Mouse (Mus musculus) embryonic stem cell, embryonic (primary cell): ENCODE results near the gene Klhl29.
"Not testable (repeated sequence)": the region's sequence is repeated elsewhere in the genome, so short reads cannot be mapped to it uniquely, and the experiment has no call there.

Experiments used
- CTCF ChIA-PET, 4 experiments: fragments of 300-600 bp in 2 of 4; fragments of 350-600 bp in 2 of 4; sonication (Branson Sonifier 250); formaldehyde crosslinking; loops; one replicate each; lab custom pipeline; 2022; ENCODE audit warnings: inconsistent platforms in 2 of 4; lab: Charles Lee
- POLR2A ChIA-PET, 4 experiments: fragments of 300-600 bp in 2 of 4; fragments of 350-600 bp in 2 of 4; sonication (Branson Sonifier 250); formaldehyde crosslinking; loops; one replicate each; lab custom pipeline; 2022; ENCODE audit warnings: antibody characterized with exemption in 4 of 4, inconsistent platforms in 1 of 4; lab: Charles Lee

Klhl29 gene

DNA sequence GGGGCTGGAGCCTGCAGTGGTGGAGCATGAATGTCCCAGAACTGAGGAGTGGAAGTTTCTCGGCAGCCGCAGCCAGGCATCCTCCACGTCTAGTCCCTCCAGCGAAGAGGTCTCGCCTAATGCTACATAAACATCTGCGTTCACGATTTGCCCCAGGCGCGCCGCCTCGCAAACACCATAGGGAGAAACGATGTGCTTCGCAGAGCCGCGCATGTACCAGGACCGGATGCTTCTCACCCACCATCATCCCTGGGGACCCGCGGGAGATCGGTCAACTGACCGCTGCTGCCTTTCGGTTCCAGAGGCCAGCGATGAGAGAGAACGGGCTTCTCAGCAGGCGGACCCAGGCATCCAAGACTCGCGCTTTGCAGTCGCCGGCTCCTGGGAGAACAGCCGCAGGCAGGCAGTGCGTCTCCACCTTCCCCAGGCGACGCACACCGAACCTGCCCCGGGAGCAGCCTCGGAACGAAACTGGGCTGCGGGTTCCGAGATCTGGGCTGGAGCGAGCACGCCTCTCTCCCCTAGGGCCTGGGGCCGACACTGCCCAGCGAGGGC is 1.8 kb downstream of the Klhl29 start:
- POLR2A ChIA-PET = interaction anchor here in 2 of 4 experiments (0.7 to 1.4 kb wide), 3 partner anchors 74 to 556 kb away, joined by 3 to 7 read pairs (median 6); partner anchors contain the start of gene Sf3b6 (in 1 of the 2)
- CTCF ChIA-PET = interaction anchor here in 2 of 4 experiments (1.1 to 1.2 kb wide), 2 partner anchors 231 kb away, joined by 4 read pairs; no protein-coding TSS in a partner anchor

- POLR2A ChIA-PET = no interaction called here
- CTCF ChIA-PET = no interaction called here
Observed at GRCm38 (mm10) chr12:5369396-5369795, 6.1 kb downstream of the Klhl29 start.

- ChIA-PET CTCF (interaction anchor here in 1 of 4 experiments (0.6 kb wide), 1 partner anchor 1343 kb away, joined by 3 read pairs; no protein-coding TSS in a partner anchor), POLR2A (no interaction called here)
Observed at GRCm38 (mm10) chr12:5364836-5365235, 10.6 kb downstream of the Klhl29 start.

GRCm38 (mm10) chr12:5363961-5364634 is 11.4 kb downstream of the Klhl29 start:
- ChIA-PET CTCF (interaction anchor here in 1 of 4 experiments (0.6 kb wide), 1 partner anchor 1342 kb away, joined by 3 read pairs; no protein-coding TSS in a partner anchor), POLR2A (no interaction called here)

GRCm38 (mm10) chr12:5359065-5359464 is 16.4 kb downstream of the Klhl29 start:
- POLR2A ChIA-PET = no interaction called here
- CTCF ChIA-PET = no interaction called here

DNA sequence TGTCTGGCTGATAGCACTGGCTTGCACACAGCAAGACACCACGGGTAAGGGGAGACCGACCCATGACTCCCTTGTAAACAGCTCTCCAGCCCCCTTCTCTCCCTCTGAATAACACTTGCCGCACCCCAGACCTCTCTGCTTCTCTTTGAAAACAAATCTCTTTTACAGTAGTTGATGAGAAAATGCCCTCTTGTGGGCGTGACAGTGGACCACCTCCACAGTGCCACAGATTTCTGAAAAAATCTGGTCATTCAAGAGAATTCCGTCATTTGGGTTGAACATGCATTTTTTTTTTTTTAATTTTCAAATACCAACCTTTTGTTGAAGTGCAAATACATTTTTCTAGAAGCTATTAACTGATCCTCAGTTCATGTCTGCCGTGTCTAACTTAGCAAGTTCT is 17.0 kb downstream of the Klhl29 start:
- ChIA-PET CTCF (interaction anchor here in 2 of 4 experiments (0.6 to 0.7 kb wide), 2 partner anchors 152 to 215 kb away, joined by 4 read pairs; no protein-coding TSS in a partner anchor), POLR2A (no interaction called here)

DNA sequence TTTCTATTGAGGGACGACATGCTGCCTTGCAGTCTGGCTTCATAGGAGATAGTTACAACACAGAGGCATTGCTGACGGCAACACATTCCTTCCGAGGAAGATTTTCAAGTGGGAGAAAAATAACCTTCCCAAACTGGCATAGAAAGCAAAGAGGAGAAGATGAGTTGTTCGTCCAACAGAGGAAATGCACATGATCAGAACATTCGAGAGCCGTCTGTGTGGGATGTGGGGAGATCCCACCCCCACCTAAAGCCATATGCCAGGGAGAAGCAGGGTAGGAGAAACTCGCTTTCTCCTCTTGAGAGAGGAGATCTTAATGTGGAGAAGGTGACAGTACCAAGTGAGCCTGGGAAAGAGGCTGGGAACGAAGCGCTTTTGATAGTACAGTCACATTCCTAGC is 22.1 kb downstream of the Klhl29 start:
- ChIA-PET CTCF (no interaction called here), POLR2A (interaction anchor here in 1 of 4 experiments (0.9 kb wide), 1 partner anchor 21 kb away, joined by 3 read pairs; no protein-coding TSS in a partner anchor)

GRCm38 (mm10) chr12:5352771-5353170 is 22.7 kb downstream of the Klhl29 start:
- CTCF ChIA-PET = no interaction called here

DNA sequence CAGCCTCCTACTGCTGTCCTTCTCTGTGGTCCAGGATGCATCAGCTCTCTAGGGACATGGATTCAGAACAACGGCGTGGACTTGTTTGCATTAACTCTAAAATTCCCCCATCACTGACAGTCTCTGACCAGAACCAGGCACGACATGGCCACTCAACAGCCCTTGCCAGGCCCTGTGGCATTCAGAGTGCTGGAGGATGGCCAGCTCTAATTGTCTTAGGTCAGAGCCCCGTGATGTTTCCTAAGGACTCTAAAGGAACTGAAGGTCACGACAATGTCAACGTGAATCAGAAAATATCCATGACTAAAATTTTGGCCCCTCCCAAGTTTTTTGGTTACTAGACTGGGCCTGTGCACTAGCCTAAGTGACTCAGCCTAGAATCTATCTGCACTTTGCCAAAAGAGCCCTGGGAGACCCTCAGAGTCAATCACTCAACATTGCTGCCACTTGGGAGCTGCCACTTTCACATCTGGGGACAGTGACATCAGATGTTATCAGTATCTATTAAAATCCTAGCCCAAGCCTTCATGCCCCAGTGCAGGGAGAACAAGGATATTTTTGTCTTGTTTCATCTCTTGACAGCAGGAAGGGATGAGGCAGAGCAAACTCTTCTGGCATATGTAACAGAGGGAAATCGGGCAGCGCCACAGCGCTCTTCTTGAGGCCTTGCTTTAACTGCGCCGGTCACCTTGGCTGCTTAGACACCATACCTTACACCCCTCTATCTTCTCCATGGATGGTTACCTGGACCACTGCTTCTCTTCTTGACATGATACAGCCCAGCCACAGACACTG is 24.8 kb downstream of the Klhl29 start:
- POLR2A ChIA-PET = no interaction called here
- CTCF ChIA-PET = no interaction called here

More at GRCm38 (mm10) chr12:5352771-5353170, 22.7 kb downstream of the Klhl29 start:
- POLR2A ChIA-PET = interaction anchor here in 1 of 4 experiments (0.9 kb wide), 2 partner anchors 19 to 21 kb away, joined by 3 read pairs; no protein-coding TSS in a partner anchor

DNA sequence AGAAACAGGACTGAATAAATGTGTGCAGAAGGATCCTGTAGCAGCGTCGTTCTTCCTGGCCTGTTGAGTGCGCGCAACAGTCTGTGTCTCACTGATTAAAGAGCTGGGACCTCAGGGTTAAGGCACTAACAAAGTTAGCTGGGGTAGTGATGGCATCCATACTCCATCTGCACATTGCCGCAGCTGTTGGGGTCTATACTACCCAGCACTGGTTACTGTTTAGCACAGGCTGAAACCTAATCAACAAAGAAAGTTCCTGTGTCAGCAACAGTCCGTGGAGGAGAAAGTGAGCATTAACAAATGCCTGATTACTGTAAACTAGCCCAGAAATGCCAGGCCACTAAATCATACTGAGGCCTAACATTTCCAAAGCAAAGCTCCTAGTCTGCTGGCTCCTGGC is 30.4 kb downstream of the Klhl29 start:
- CTCF ChIA-PET = no interaction called here

GRCm38 (mm10) chr12:5344457-5344856 is 31.0 kb downstream of the Klhl29 start:
- CTCF ChIA-PET = not testable (repeated sequence)
- POLR2A ChIA-PET = interaction anchor here in 1 of 4 experiments (0.6 kb wide), 1 partner anchor 289 kb away, joined by 4 read pairs; no protein-coding TSS in a partner anchor

More for the DNA sequence above, 30.4 kb downstream of the Klhl29 start:
- POLR2A ChIA-PET = interaction anchor here in 1 of 4 experiments (0.6 kb wide), 1 partner anchor 289 kb away, joined by 4 read pairs; no protein-coding TSS in a partner anchor

DNA sequence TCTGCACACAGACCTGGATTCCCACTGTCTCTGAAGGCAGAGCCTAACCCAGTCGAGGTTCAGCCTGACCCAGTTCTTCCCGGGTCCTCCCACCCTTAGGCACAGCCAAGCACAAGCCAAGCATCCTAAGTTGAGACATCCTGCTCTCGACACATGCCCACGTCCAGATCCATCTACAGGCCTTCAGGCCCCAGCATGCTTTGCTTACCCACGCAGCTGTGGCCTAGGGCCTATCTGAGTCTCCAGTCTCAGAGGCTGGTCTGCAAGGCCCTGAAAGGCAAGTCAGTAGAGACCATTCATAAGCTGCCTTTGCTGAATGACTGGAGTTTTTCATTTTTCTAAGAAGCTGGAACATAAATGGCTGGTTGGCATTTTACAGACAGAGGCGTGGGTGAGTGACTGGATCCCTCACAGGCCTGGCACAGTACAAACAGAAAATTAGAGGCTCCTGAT is 35.3 kb downstream of the Klhl29 start:
- POLR2A ChIA-PET = no interaction called here

GRCm38 (mm10) chr12:5336927-5337712 is 38.4 kb downstream of the Klhl29 start:
- ChIA-PET POLR2A (no interaction called here), CTCF (interaction anchor here in 2 of 4 experiments (0.6 to 1.1 kb wide), 2 partner anchors 43 to 73 kb away, joined by 3 to 5 read pairs; no protein-coding TSS in a partner anchor)

More for the DNA sequence above, 35.3 kb downstream of the Klhl29 start:
- CTCF ChIA-PET = interaction anchor here in 1 of 4 experiments (0.5 kb wide), 1 partner anchor 578 kb away, joined by 5 read pairs; no protein-coding TSS in a partner anchor

DNA sequence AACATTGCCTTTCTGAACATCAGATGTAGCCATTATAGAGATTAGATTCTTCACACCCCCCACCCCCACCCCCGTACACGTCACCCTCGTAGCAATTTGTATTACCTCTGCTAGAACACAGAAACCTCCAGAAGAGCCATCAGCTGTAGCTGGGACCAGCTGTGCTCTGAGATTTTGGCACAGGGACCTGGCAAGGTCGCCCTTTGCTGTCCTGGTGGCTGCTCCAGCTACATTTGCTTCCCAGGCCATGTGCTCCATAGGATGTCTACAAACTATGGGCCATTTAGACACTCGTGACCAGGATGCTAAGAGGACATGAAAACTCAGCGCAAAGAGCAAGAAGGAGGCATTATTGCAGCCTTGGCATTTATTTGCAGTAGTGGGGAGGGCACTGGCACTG is 39.2 kb downstream of the Klhl29 start:
- CTCF ChIA-PET = interaction anchor here in 2 of 4 experiments (0.6 to 1.1 kb wide), 2 partner anchors 44 to 74 kb away, joined by 3 to 5 read pairs; no protein-coding TSS in a partner anchor
- POLR2A ChIA-PET = interaction anchor here in 1 of 4 experiments (1.3 kb wide), 1 partner anchor 11 kb away, joined by 3 read pairs; no protein-coding TSS in a partner anchor

- ChIA-PET POLR2A (interaction anchor here in 1 of 4 experiments (0.6 kb wide), 1 partner anchor 79 kb away, joined by 3 read pairs; no protein-coding TSS in a partner anchor), CTCF (no interaction called here)
Observed at GRCm38 (mm10) chr12:5334956-5335355, 40.5 kb downstream of the Klhl29 start.

- ChIA-PET POLR2A (interaction anchor here in 1 of 4 experiments (0.6 kb wide), 1 partner anchor 78 kb away, joined by 3 read pairs; no protein-coding TSS in a partner anchor), CTCF (no interaction called here)
Observed at GRCm38 (mm10) chr12:5334175-5334574, 41.3 kb downstream of the Klhl29 start.

GRCm38 (mm10) chr12:5331810-5332484 is 43.5 kb downstream of the Klhl29 start:
- ChIA-PET POLR2A (interaction anchor here in 1 of 4 experiments (0.6 to 0.9 kb wide), 2 partner anchors 21 to 211 kb away, joined by 3 read pairs; no protein-coding TSS in a partner anchor), CTCF (interaction anchor here in 3 of 4 experiments (0.6 to 1.5 kb wide), 4 partner anchors 23 to 184 kb away, joined by 3 to 5 read pairs (median 4); no protein-coding TSS in a partner anchor)
